Mouse (Mus musculus) limb, embryonic 11.5 days (tissue): Measurements from ENCODE around the gene Zbtb46. TPM values are rescaled to one million over a fixed set of nuclear protein-coding genes. Genes with fewer than 3 reads are reported as not detected.
A peak's percentile ranks its signal among the peaks of the same experiment; 100 is the strongest.

Experiments
- ATAC-seq: fragments of 200-750 bp; cut with Nextera tagmentation; 2 replicates; pipeline ENCODE4 v1.8.0; 2017; ENCODE audit warnings: low read depth; ENCODE audit not compliant: insufficient number of reproducible peaks, low FRiP score, low TSS enrichment
- DNase-seq: peaks from one replicate; pipeline ENCODE4 v3.0.0-alpha.2; 2015; ENCODE audit warnings: low spot score
- H3K27ac ChIP-seq: fragments of 300-500 bp; sonication (generic); replicated peaks from 2 replicates; pipeline ENCODE4 v1.5.1; 2014; ENCODE audit warnings: low read depth, mild to moderate bottlenecking, low read length
- H3K27me3 ChIP-seq: fragments of 300-500 bp; sonication (generic); 2 replicates; pipeline ENCODE4 v1.6.1; 2014; ENCODE audit warnings: mild to moderate bottlenecking, low read length, mixed read lengths; ENCODE audit not compliant: control insufficient read depth, insufficient read depth
- H3K36me3 ChIP-seq: fragments of 300-500 bp; sonication (generic); 2 replicates; pipeline ENCODE4 v1.6.1; 2014; ENCODE audit warnings: mild to moderate bottlenecking, low read length, moderate library complexity, mixed read lengths; ENCODE audit not compliant: control insufficient read depth, insufficient read depth
- H3K4me1 ChIP-seq: fragments of 300-500 bp; sonication (generic); 2 replicates; pipeline ENCODE4 v1.6.1; 2014; ENCODE audit warnings: low read length, mixed read lengths; ENCODE audit not compliant: control insufficient read depth, insufficient read depth
- H3K4me2 ChIP-seq: fragments of 300-500 bp; sonication (generic); 2 replicates; pipeline ENCODE4 v1.6.1; 2014; ENCODE audit warnings: low read depth, mild to moderate bottlenecking, moderate library complexity; ENCODE audit not compliant: severe bottlenecking
- H3K4me3 ChIP-seq: fragments of 300-500 bp; sonication (generic); 2 replicates; pipeline ENCODE4 v1.5.1; 2014; ENCODE audit warnings: low read depth, low read length
- H3K9ac ChIP-seq: fragments of 300-500 bp; sonication (generic); 2 replicates; pipeline ENCODE4 v1.6.1; 2014; ENCODE audit warnings: mild to moderate bottlenecking, low read length
- H3K9me3 ChIP-seq: fragments of 300-500 bp; sonication (generic); 2 replicates; pipeline ENCODE4 v1.6.1; 2016; ENCODE audit warnings: low read length; ENCODE audit not compliant: control insufficient read depth
- WGBS: fragments of 180-500 bp; shearing (Covaris S2); extraction: QIAGEN DNeasy Blood & Tissue Kit; methylation state at CpG from one replicate; pipeline ENCODE4 v1.1.7; 2014; 5-methylcytosine and 5-hydroxymethylcytosine counted together
- polyA plus RNA-seq: library from polyadenylated mRNA; unstranded; fragments of >200 nt; fragmentation: Nextera tagmentation; extraction: Ambion mirVana; gene quantifications from 2 replicates; pipeline ENCODE4 v1.2.1, GENCODE M21; 2014

The Zbtb46 gene
- polyA plus RNA-seq, 1 experiment from 2014 or later: 9.8 TPM

DNA sequence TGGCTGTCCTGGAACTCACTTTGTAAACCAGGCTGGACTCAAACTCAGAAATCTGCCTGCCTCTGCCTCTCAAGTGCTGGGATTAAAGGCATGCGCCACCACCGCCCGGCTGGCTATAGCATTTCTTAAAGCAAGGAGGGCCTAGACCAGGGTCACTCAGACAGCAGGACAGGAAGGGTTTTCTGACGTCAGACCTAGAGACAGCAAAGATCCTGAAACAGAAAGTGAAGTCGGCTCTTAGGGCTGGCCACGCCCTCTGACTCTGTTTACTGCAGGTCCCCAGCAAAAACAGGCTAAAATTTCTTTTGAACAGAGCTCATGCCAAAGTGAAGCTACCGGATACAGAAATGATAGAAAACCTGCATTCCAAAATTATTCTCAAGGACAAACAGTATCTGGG is 49.6 kb downstream of the Zbtb46 start:
- WGBS: 78% methylated on average over 7 of the region's 7 CpGs
- Histone ChIP-seq H3K9me3 (no peaks in the 10 kb centered on the region), H3K9ac (no peak overlapping the region), H3K4me1 (no peaks in the 10 kb centered on the region), H3K4me2 (no peak overlapping the region), H3K4me3 (no peak overlapping the region), H3K36me3 (no peaks in the 10 kb centered on the region), H3K27ac (no peak overlapping the region), H3K27me3 (no peaks in the 10 kb centered on the region)
- DNase-seq (no peak), ATAC-seq (no peak)

DNA sequence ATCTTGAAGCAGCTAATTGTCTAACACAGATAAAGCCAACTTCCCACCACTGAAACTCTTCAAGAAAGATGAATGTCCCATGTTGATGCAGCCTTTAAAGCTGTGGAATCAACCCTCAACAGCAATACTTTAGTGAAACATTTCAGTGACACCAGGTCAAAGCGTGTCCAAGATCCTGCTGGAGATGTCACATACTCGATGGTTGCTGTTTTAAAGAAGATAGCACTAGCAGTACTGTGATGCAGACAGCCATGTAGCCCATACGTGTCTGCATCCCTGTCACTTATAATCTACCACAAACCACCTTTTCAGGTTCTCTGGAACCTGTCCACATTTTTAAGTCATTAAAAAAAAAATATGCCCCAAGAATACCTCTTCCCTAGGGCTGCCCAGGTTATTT is 55.5 kb downstream of the Zbtb46 start:
- H3K27me3 ChIP-seq: no peaks in the 10 kb centered on the region
- no peak overlapping the region for H3K27ac ChIP-seq
- H3K9ac ChIP-seq: no peak overlapping the region
- H3K4me3 ChIP-seq: no peak overlapping the region
- WGBS: 92% methylated on average over 3 of the region's 3 CpGs
- DNase-seq (no peak), ATAC-seq (no peak)
- no peaks in the 10 kb centered on the region for H3K9me3 ChIP-seq
- H3K36me3 ChIP-seq: no peaks in the 10 kb centered on the region
- H3K4me2 ChIP-seq: no peak overlapping the region
- H3K4me1 ChIP-seq: no peaks in the 10 kb centered on the region

DNA sequence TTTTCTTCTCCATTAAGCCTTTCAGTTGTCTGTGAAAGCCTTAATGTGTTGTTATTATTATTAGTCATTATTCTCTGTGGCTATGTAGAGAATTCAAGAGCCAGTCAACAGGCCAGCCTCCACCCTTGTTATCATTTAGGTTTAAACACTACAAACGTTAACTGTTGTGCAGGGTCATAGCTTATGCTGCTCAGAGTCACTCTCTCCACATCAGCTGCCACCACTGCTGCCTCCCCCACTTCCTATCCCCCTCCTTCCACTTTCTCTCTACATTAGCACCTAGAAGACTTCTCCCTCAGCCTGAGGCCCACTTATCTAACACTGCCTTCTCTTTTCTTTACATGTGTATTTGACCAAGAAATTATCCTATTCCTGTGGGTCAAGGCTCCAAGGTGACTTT is 57.7 kb downstream of the Zbtb46 start:
- no peak for DNase-seq
- ATAC-seq: no peak
- no peaks in the 10 kb centered on the region for H3K27me3 ChIP-seq
- H3K27ac ChIP-seq: no peak overlapping the region
- H3K4me1 ChIP-seq: no peaks in the 10 kb centered on the region
- H3K4me3 ChIP-seq: no peak overlapping the region
- H3K9ac ChIP-seq: no peak overlapping the region
- H3K36me3 ChIP-seq: no peaks in the 10 kb centered on the region
- WGBS: 21% methylated on average over 1 of the region's 1 CpGs
- H3K4me2 ChIP-seq: no peak overlapping the region
- H3K9me3 ChIP-seq: no peaks in the 10 kb centered on the region

DNA sequence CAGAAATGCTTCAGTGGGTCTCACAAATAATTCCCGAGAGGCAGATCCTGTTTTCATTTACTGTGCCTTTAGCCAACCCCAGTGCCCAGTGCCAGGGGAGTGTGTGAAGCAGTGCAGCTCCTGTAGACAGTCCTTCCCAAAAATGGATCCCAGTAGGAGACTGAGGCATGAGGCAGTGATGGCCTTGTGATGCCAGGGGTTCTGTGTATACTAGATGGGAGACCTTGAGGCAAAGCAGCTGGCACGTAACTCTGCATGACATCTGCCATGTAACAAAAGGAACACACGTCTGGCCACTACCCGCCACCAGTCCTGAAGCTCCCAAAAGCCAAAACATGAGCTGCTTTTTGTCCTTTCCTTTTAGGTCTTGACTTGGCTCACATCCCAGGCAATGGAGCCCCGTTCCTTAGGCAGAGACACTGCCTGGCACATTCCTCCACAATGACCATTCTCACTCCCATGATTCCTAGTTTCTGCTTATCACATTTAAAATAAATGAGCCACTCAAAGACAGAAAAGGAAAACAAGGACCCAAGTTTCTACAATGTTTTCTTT is 61.9 kb downstream of the Zbtb46 start:
- 0 out of 2 replicates have a peak, but pooled peaks cover 2% of the 10 kb centered on the region for H3K36me3 ChIP-seq
- WGBS: 86% methylated on average over 5 of the region's 5 CpGs
- no peak overlapping the region for H3K27ac ChIP-seq
- ATAC-seq: no peak
- DNase-seq: no peak
- H3K9me3 ChIP-seq: no peaks in the 10 kb centered on the region
- no peaks in the 10 kb centered on the region for H3K27me3 ChIP-seq
- no peak overlapping the region for H3K4me3 ChIP-seq
- H3K4me2 ChIP-seq: no peak overlapping the region
- H3K4me1 ChIP-seq: no peaks in the 10 kb centered on the region
- H3K9ac ChIP-seq: no peak overlapping the region

DNA sequence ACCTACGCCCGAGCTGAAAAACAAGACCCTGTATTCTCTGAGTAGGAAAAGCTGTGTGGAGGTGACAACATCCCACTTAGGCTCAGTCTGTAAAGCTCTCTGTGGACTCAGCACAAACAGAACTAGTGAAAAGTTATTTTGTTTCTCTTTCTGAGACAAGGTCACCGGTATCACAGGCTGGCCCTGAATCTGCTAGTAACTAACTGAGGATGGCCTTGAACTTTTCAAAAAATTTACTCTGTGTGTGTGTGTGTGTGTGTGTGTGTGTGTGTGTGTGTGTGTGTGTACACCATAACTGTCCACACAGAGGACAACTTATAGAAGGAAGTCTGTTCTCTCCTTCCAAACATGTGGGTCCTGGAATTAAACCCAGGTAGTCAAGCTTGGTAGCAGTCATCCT is 65.1 kb downstream of the Zbtb46 start:
- Histone ChIP-seq H3K9me3 (no peaks in the 10 kb centered on the region), H3K4me1 (no peaks in the 10 kb centered on the region), H3K27ac (no peak overlapping the region), H3K4me2 (no peak overlapping the region), H3K9ac (no peak overlapping the region), H3K4me3 (no peak overlapping the region), H3K27me3 (no peaks in the 10 kb centered on the region), H3K36me3 (peaks cover 4% of the 10 kb centered on the region; the same call in 1 of the 2 replicates)
- WGBS: 90% methylated on average over 3 of the region's 3 CpGs
- ATAC-seq: no peak
- no peak for DNase-seq

DNA sequence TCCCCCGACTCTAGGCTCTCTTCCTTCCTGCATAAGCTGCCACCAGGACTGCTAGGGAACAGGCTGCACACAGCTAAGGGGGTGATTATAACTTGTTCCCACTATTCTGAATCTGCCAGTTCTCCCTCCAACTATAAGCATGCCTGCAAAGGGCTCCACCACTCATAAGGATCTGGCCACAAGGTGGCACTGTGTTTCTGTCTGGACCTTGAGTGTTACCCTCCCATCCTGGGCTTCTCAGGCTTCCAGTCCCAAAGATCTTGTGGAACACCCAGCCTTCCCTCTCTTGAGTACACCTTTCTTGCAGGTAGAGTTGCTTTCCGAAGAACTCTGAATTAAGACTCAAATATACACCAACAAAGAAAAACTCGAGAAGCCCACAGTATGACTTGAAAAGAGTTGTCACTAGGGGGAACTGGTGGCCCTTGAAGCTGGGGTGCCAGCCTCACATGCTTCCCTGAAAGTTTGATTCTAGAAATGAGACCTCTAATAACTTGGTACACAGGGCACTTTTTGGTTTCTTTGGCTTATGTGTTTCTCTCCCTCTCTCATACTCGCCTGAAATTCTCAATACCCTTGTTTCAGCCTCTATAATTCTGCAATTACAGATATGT is 66.5 kb downstream of the Zbtb46 start:
- Histone ChIP-seq H3K9ac (no peak overlapping the region), H3K36me3 (peaks cover 4% of the 10 kb centered on the region; the same call in 1 of the 2 replicates), H3K4me1 (no peaks in the 10 kb centered on the region), H3K4me3 (no peak overlapping the region), H3K4me2 (no peak overlapping the region), H3K27me3 (no peaks in the 10 kb centered on the region), H3K27ac (no peak overlapping the region), H3K9me3 (no peaks in the 10 kb centered on the region)
- peak; percentile 90 for DNase-seq
- WGBS: 35% methylated on average over 4 of the region's 4 CpGs
- ATAC-seq: peak; percentile 63

DNA sequence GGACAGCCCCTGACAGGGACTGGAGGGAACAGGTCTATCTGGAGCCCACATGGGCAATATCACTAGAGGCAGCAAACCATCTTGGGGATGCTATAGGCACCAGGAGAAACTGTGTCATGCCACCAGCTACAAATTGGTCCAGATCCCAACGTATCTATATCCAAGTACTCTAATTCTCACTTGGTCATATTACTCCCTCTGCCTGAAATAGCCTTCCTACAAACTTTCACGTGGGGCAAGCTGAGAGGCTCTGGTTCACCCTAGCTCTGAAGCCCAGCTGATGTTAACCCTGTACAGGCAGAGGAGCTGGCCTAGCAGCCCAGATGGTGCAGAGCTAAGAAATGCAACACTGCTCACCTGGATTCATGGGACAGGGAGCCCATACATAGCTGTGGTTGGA is 67.7 kb downstream of the Zbtb46 start:
- Histone ChIP-seq H3K9me3 (no peaks in the 10 kb centered on the region), H3K4me1 (no peaks in the 10 kb centered on the region), H3K36me3 (peaks cover 7% of the 10 kb centered on the region), H3K4me3 (no peak overlapping the region), H3K9ac (no peak overlapping the region), H3K27ac (no peak overlapping the region), H3K27me3 (no peaks in the 10 kb centered on the region), H3K4me2 (no peak overlapping the region)
- no peak for ATAC-seq
- WGBS: 80% methylated on average over 2 of the region's 2 CpGs
- no peak for DNase-seq

DNA sequence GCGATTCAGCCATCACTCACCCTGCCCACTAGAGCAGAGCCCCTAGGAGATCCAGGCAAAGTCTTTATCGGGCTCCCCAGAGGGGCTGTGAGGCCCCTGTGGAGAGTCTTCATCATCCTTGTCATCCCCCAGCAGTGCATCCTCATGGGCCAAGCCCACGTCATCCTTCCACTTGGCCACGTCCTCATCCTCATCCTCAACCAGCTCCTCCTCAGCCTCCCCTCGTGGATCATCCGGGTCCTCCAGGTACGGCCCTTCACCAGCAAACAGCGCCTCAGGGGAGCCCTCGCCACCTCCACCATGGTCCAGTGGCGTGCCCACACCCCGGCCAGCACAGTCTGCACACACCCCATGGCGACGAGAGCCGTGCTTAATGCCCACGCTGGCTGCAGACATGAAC is 68.2 kb downstream of the Zbtb46 start:
- Histone ChIP-seq H3K4me1 (no peaks in the 10 kb centered on the region), H3K36me3 (peaks cover 6% of the 10 kb centered on the region), H3K27ac (no peak overlapping the region), H3K4me3 (no peak overlapping the region), H3K9ac (no peak overlapping the region), H3K27me3 (no peaks in the 10 kb centered on the region), H3K4me2 (no peak overlapping the region), H3K9me3 (no peaks in the 10 kb centered on the region)
- ATAC-seq: no peak
- DNase-seq: no peak
- 89% methylated on average over 15 of the region's 15 CpGs for WGBS
